Mouse (Mus musculus) heart, adult 9 months (tissue): ENCODE data around the gene Arl10.
A peak's percentile ranks its signal among the peaks of the same experiment; 100 is the strongest.

Experiments
- DNase-seq, 2 experiments: peaks; one replicate each; pipeline ENCODE4 v3.0.0; 2022; ENCODE audit warnings: low spot score in 2 of 2

Arl10 gene

DNA sequence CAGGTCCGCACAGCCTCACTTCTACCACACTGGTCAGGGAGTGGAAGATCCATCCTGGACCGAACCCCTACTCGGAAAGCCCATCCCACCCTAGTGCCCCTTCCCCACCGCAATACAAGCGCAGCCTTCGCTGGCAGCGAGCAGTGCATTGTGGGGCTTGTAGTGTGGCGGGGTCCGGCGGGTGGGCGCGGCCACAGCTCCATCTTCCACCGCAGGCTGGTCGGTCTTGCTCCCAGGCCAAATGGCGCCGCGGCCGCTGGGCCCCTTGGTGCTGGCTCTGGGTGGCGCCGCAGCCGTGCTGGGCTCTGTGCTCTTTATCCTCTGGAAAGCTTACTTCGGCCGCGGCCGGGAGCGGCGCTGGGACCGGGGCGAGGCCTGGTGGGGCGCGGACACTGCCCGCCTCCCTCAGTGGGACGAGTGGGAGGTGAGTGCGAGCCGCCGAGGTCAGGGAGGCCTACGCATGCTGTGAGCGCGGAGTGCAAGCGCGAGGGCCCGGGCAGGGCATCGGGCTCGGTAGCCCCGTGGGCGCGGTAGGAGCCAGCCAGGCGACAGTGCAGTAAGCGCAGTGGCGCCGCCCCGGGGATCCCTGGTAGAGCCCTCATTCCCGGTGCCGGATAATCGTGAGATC lies at the start of gene Arl10:
TSS of gene Arl10 (plus strand) at position 162 of the 628 bp plus-strand sequence.
- DNase-seq: peak; percentile 75 to 76

DNA sequence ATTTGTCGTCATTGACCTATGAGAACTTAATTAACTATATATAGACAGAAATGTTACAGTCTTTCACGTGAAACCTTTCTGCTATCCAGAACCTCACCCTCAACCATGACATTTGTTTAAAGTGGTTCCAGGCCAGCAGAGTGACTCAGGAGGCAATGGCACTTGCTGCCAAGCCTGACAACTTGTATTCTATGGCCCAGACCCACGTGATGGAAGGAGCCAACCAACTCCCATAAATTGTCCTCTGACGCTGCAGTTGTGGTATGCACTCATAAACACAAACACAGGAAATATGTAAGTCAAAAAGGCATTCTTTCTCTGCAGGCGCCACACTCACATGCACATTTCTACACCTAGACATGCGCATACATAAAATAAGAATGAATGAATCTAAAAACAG lies 47.7 kb upstream of the Arl10 start:
- DNase-seq: no peak

DNA sequence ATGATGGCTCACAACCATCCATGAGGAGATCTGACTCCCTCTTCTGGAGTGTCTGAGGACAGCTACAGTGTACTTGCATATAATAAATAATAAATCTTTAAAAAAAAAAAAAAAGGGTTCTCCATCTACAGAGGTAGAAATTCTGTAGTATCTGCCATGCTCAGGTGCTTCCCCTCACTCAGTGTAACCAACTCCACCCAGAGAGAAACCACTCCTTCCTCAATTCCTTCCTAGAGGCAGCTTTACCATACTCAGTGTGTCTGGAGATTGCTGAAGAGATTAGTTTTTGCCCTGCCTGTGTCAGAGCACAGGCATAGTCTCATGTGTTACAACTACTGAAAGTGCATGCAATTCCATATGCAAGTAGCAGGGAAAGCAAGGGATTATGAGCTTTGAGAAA lies 42.7 kb upstream of the Arl10 start:
- DNase-seq: no peak

DNA sequence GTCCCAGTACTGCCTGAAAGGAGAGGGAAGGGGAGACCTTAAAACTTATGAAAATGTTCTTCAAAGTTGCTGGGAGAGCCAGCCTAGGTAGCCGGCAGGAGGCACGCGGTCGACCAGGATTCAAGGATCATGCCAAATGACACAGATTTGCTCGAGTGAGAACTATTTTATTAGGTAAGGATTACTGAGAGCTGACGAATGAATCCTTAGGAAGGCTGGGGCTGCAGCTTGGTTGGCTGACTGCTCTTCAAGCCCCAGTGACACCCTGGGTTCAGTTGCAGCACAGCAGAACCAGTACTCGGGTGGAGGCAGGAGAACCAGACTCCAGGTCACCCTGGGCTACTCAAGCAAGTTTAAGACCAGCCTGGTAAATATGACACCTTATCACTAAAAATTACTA lies 26.8 kb upstream of the Arl10 start:
- DNase-seq: no peak

DNA sequence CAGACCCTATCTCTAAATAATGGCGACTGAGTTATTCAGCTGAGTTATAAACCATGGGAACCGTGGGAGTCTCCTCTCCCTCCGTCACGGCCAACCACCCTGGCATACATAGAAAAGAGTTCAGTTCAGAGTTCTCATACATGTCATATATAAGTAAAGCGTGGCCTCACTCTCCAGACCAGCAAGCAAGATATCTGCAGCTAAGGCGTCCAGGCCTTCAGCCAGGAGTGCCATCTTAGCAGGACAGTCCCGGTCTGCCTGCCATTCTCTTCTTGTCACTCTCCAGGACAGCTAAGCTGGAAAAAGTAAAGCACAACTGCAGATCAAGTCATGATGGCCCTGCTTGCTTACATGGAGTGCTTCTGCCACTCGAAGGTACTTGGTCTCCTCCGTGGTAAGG lies 18.6 kb upstream of the Arl10 start:
- DNase-seq: no peak

DNA sequence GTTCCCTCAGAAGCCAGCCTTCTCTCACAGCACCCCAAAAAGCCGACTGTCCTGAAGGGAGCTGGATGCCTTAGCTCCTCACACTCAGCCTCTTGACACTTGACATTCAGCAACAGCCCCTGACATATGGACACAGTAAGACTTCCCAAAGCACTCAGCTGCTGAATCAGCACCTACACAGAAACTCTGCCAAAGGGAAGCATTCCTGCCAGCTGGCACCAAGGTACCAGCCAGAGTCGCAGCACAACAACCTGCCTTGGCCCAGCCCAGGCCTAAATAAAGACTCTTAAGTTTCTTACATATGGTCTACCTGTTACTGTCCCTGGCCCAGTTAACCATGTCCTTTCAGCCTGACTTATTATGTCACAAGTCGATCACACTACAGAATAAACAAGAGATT lies 18.0 kb upstream of the Arl10 start:
- DNase-seq: peak in 1 of 2 experiments; percentile 44

DNA sequence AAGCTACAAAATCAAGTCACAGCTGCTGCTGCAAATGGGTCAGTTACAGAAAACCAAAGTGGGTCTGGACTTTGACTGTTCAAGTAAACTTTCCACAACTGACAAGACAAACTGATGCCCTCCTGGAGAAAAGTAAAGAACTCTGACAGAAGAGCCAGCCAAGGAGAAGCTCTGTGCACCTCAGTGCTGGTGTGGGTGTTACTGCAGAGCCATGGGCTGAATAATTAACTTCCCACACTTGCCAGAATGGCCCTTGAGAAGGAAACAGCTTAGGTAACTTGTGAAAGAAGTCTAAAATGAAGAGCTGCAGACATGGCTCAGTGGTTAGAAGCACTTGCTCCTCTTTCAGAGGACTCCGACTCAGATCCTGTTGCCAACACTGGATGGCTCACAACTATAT lies 17.2 kb upstream of the Arl10 start:
- DNase-seq: no peak

DNA sequence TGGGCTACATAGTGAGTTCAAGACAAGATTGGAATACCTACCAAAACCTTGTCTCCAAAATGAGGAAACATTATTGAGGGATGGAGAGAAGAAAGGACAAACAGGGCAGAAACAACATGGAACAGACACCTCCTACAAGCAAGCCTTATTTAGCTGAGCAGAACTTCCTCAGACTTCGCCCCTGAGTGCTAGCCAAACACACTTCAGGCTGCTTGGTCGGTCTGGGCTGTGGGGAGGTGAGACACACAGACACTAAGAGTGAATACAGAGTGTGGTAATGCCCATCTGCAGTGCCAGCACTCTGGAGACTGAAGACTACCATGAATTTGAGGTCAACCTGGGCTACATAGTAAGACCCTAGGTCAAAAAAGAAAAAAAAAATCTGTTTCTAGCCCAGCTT lies 15.2 kb upstream of the Arl10 start:
- no peak for DNase-seq

DNA sequence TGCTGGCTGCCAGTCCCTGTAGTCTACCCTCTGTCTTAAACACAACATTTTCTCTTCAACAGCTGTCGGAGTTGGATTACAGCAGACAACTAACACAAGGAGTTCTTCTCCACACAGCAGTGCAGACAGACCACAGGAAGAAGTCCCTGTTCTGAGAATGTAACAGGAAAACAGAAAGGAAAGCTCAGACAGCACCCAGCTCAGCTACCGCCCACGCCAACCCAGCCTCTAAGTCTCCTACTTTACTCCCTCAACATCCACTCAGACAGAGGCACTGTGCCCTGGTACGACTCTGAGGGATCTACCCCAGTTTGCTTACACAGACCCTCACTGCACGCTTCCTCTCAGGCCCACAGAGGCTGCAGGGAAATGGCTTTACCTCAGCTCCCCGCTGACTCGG lies 14.2 kb upstream of the Arl10 start:
- no peak for DNase-seq

DNA sequence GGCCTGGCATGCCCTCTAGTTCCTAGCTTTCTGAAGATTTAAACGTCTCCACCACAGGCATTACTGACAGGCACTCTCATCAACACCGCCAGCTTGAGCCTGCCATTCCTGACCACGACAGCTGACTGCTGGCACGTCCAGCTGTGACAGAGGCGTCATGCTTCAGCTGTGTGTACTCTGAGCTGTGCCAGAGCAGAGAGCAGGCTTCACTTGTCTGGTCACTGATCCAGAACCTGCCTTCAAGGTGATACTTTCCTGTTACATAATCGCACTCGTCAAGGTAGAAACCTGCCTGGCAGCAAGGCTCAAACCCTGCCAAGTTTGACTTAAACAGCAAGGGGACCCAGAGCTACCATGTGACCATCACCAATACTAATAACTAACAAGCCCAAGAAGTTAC lies 12.3 kb upstream of the Arl10 start:
- DNase-seq: no peak

DNA sequence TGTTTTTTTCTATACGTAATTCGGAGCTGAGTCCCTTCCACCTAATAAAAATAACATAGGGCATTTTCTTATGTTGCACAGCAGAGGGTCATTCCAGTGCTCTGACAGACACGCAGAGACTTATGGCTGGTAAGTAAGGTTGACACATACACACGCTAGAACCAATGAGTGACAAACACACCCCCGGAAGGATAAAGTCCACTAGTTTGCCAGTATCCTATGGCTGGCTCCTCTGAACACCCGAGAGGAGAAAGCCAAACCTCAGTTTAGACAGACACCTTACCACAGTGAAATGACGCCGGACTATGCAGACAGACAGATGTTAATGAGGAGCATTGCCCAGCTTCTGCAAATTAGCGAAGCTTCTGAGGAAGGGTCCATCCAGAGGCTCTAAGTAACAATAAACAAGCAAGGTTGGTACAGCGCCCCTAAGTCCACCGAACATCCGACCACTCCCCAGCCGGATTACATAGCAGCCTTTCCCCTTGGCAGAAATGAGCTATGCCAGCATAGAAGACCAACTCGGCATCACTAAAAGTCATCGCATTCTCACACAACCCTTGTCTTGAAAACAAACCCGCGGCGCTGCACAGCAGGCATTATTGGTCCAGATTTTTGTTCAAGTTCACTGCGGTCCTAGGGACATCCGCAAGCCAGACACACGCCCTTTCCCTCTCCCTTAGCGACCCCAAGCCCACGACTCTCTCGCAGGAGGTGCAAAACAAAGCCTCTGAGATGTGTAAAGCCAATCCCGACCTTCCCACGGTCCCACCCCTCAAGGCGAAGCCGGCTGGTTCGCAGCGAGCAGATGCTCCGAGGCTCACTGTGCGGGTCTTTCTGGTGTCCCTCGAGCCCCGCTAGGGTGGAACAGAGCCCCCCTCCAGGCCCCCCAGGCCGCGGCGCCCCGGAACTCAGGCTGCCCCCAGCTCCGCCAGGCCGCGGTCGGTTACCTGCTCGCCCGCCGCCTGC lies 10.3 kb upstream of the Arl10 start:
- no peak for DNase-seq

DNA sequence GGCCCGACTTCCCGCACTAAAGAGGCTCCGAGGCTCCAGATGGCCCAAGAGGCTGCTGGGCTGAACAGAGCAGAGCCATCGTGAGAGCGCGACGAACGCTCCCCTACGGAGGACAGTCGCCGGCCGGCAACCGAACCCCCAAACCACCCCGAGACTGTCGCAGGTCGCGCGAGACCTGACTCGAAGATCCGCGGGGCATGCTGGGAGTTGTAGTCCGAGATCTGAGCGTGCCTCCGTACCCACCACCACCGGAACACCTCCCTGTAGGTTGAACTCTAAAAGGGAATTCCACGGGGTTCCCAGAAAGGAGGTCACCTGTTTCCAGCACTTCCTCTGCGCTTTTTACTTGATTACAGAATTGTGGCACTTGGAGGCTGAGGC lies 9.6 kb upstream of the Arl10 start, which contains the start of gene 4833439L19Rik:
TSS of gene 4833439L19Rik (minus strand) at position 235 of the 381 bp plus-strand sequence.
- peak; percentile 89 to 93 for DNase-seq

DNA sequence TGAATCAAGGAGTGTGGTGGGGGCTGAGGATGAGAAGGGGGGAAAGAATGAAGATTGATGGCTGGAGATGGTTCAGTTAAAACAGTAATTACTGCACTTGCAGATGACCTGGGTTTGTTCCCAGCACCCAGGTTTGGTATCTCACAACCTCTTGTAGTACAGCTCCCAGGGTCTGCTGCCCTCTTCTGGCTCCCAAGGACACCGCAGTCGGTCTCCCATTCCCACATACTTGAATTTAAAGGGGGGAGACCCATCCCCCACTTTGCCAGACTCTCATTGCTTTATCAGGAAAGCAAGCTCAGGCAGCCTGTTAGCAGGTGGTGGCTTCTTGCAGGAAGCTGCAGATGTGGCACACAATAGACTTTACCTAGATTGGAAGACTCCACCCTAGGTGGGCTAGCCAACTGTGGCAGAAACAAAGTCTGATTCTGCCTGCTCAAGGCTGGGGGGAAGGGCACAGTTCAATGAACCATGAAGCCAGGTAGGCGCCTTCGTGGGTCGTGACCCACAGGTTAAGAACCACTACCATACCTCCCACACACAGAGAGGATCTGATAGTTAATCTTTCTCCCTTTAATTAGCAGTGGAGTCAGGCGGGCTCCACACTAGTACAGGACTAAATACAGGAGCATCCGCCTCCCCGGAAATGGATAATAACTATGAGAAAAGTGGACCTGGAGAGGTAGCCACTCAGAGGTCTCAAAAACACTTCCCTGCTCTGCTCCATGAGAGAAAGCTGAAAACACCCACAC lies 9.0 kb upstream of the Arl10 start:
- DNase-seq: peak; percentile 58 to 62

DNA sequence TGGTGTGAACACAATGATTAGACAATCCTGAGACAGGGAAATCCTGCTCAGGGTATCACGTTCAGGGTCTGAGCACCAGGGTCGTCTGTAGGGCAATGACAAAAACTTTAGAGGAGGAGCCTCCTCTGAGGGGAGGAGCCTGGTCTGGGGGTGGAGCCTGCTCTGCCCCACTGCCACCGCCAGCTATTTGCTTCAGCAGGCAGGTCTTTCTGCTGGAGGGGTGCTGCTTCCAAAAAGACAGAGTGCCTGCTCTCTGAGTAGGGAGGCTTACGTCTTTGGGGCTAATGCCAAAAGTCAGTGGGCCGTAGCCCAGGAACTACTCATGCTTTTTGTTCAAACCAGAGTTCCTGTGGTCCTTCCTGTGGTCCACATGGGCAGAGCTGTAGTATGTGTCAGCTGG lies 6.4 kb upstream of the Arl10 start:
- DNase-seq: no peak

DNA sequence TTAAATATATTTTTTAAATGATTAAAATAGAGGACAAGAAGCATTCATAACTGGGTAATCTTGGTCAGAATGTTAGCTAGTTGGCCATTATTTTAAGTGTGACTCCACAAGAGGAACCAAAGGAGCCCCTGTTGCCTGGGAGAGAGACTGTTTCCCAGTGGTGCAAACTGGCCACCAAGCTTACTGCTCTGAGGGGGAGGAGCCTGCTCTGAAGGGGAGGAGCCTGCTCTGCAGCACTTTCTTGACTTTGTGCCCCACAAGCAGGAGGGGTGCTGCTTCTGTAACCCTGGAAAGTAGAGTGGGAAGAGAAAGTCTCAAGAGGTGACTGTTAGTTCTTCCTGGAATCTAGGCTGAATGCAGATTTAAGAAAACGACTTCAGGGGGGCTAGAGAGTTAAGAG lies 5.5 kb upstream of the Arl10 start:
- DNase-seq: no peak

DNA sequence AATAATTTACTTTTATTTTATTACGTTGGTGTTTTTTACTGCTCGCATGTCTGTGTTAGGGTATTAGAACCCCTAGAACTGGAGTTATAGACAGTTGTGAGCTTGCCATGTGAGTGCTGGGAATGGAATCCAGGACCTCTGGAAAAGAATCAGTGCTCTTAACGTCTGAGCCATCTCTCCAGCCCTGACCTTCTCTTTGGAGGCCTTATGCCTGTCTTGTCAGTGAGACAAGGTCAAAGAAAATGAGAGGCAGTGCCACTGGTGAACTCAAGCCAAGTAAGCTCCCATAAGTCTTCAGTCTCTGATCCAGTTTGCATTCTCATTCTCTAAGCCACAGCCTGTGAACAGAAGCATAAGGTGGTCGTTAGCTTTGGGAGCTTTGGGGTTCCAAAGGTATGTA lies 4.1 kb upstream of the Arl10 start:
- DNase-seq: no peak

DNA sequence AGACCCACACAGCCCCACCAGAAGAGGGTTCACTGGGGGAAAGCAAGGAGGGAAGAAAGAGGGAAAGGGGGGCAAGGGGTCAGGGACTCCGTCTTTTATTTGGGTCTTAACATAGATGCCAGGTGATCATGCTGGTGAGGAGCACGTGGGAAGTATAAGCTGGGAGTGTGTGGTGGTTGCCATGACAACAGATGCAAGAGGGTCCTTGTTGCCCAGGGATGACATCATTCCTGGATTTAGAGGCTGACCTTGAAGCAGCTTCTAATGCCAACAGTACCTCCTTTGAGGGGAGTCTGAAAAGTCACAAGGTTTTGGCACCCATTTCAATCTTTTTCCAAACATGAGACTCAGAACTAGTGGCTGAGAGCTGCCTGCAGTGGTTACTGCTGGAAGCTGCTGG lies 3.2 kb upstream of the Arl10 start:
- DNase-seq: no peak

DNA sequence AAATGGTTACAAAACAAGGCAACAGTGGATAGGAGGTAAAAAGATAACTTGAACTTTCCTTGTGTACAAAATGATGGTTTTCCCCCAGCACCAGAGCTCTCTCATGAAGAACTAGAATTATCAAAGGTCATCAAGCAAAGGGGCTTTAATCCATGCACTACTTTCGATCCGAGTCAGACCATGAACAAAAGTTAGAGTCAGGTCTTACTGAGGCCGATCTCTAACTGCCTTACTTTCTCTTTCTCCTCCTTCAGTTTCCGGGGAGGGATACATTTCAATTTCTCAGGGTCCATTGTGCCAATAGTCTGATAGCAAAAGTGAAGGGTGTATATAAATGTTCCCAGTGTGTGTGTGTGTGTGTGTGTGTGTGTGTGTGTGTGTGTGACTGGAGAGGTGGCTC lies 2.2 kb upstream of the Arl10 start:
- DNase-seq: no peak

DNA sequence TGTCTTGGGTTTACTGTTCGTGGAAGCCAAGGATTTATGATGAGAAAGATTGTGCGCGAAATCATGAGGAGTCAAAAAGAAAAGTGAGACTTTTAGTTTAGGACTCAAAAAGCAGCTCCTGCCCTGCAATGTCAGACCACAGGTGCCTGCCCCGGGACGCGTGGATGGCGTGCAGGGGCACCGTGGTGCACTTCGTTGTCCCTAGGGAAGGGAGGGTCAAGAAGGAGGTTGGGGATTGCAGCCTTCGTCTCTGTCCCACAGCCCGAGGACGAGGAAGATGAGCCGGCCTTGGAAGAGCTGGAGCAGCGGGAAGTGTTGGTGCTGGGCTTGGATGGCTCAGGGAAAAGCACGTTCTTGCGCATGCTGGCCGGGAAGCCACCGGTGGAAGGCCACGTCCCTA lies 674 bp downstream of the Arl10 start:
- DNase-seq: no peak

DNA sequence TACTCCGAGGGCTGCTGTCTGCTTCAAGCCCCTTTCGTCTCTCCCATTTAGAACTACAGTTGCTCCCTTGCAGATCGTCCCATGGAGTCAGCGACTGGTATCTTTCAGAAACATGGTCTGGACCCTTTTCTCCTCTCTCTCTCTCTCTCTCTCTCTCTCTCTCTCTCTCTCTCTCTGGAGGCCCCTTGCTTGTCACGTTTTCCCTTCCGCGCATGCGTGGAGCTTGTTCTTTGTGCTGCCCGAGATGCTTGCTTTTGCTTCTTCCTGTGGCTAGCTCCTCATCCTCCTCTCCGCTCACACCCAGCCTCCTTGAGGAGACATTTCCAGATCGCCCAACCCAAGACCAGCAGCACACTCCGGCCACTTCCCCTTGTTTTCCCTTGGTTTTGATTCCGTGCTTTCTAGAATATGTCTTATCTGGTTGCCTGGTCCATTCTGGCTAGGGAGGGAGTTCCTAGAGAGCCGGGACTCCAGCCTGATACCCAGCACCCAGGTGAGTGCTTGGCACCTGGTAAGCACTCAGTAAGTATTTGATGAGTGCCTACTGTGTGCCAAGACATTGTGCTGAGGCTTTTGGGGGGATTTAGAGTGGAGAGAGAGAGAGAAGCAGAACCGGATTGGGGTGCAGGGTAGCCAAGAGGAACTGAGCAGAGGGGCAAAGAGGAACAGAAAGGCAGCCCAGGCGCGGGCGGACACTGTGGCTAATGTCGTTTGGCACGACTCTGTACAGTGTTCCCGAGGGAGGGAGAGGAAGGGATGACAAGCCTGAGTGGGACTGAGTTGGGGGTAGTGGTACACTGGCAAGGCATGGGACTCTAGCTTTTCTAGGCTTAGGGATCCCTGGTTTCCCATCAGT lies 3.1 kb downstream of the Arl10 start:
- peak; percentile 20 to 49 for DNase-seq

DNA sequence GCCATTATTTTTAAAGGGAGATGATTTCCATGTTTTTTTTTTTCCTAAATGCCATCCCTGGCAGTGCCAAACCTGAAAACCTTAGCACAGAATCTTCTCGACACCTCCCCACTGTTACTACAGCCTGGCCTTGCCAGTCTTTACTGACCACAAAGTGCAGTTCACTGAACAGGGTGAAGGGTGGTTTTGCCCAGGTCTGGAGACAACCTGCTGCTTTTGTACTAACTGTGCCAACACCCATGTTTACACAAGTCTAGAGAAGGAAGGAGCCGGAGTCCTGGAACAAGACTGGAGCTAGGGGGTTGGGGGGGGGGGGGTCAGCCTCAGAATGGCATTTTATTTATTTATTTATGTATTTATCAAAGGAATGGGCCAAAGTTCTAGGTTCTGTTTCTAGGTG lies 6.6 kb downstream of the Arl10 start:
- no peak for DNase-seq

DNA sequence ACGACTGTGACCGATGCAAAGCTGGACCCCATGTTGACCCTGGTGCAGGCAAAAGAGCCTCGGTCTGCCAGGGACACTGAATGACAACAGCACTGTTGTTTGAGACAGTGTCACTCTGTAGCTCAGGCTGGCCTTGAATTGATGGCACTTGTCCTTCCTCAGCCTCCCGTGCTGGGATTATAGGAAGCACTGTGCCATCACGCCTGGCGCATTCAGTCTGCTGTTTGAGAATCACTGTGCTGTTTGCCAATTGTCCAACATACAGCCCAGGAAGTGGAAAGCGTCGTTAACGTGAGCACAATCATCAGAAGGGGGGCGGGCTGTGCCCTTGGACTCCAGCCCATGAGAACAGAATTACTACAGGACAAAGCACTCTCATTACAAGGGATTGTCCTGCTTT lies 7.3 kb downstream of the Arl10 start:
- DNase-seq: no peak
